Mouse (Mus musculus): ENCODE measurements around the gene Gnao1. TPM values are rescaled to one million over a fixed set of nuclear protein-coding genes. Genes with fewer than 3 reads are reported as not detected.

Gnao1 gene
- polyA plus RNA-seq, 1 experiment from 2014 or later, result 16.0 TPM

DNA sequence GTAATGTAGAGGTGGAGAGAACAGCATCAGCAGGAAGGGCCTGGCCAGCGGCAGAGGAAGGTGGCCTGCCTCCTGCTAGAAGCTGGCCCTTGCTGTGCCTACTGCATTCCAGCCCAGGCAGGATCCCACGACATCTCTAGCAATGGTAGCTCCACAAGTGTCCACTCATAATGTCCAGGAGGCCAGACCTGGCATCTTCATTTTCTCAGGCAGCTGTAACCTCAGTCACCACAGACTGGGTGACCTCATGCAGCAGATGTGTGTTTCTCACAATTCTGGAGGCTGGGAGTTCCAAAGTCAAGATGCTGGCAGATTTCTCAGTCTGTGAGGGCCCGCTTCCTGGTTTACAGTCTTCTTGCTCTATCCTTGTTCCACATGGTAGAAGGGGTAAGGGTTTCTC lies 128.4 kb downstream of the Gnao1 start:
- Histone ChIP-seq H3K9me3 (no peaks in the 10 kb centered on the region), H3K27me3 (ENCODE audit: poor library complexity, severe bottlenecking) (no peaks in the 10 kb centered on the region), H3K27ac (no peak overlapping the region), H3K4me1 (peaks cover 10% of the 10 kb centered on the region), H3K4me3 (no peak overlapping the region), H3K36me3 (replicated peaks) (peaks cover 4% of the 10 kb centered on the region; the same call in 1 of the 2 replicates)
- no peak for DNase-seq (ENCODE audit: extremely low spot score, low spot score)
- 86% methylated on average over 3 of the region's 3 CpGs for WGBS

DNA sequence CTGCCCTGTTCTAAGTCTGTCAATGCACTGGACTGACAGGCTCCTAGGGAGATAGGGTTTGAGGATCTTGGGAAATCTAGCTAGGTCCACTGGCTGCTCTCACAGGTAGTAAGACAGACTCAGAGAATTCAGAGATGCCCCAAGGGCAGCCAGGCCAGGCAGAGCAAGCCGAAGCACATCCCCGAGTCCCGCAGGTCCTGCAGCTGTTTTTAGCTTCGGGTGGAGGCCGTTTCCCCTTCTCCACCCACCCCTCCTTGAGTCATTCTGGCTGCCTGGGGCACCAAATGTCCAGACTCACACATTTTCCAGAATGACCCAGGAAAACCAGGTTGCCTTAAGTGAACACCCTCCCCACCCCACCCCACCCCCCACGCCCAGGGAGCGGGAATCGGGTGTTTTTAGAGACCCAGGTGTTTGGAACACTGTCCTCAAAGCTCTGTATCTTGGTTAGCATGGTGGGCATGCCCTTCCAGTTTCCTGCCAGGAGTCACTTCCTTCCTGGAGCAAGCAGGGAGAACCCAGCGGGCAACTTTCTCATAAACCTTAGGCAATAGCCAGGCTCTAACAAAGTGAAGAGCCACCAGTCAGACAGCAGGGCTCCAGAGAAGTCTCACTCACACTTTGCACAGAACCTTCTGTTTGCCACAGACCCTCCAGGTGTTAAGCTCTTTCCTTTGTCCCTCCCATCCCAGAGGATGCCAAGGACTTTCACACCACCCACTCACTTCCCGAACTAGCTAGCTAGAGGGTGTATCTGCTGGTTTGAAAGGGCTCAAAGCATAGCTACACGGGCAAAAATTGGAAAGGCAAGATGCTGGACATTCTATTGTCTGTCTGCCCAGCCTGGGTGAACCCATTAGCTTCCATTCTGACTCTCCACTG lies 131.0 kb downstream of the Gnao1 start:
- 76% methylated on average over 11 of the region's 11 CpGs for WGBS
- Histone ChIP-seq H3K4me1 (peaks cover 9% of the 10 kb centered on the region), H3K9me3 (no peaks in the 10 kb centered on the region), H3K27ac (0 out of 2 replicates have a peak overlapping the region, but pooled peaks have one; percentile 30), H3K36me3 (replicated peaks) (peaks cover 12% of the 10 kb centered on the region), H3K27me3 (ENCODE audit: poor library complexity, severe bottlenecking) (no peaks in the 10 kb centered on the region), H3K4me3 (no peak overlapping the region)
- no peak for DNase-seq (ENCODE audit: extremely low spot score, low spot score)

DNA sequence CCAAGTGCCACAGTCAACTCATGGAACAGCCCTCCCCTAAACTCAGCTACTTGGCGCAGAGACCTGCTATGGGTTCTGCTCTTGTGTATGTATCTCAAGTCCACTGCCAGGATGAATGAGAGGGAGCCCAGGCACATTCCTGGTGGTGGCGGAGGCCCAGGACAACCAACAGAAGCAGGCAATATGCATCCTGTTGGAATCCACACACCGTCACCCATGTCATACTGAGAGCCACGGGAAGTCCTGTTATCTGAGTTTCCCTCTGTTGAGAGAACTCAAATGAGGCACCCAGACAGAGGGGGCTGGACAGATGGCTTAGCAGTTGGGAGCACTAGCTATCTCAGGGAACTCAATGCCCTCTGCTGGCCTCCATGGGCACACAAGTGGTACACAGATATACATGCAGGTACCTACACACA lies 131.9 kb downstream of the Gnao1 start:
- Histone ChIP-seq H3K36me3 (replicated peaks) (peaks cover 19% of the 10 kb centered on the region), H3K4me3 (no peak overlapping the region), H3K9me3 (no peaks in the 10 kb centered on the region), H3K27me3 (ENCODE audit: poor library complexity, severe bottlenecking) (no peaks in the 10 kb centered on the region), H3K4me1 (peaks cover 9% of the 10 kb centered on the region), H3K27ac (no peak overlapping the region)
- WGBS, result 74% methylated on average over 4 of the region's 4 CpGs
- no peak for DNase-seq (ENCODE audit: extremely low spot score, low spot score)

- 91% methylated on average over 4 of the region's 4 CpGs for whole genome bisulfite sequencing
Measured at GRCm38 (mm10) chr8:93945781-93946180, 136.0 kb downstream of the Gnao1 start.

DNA sequence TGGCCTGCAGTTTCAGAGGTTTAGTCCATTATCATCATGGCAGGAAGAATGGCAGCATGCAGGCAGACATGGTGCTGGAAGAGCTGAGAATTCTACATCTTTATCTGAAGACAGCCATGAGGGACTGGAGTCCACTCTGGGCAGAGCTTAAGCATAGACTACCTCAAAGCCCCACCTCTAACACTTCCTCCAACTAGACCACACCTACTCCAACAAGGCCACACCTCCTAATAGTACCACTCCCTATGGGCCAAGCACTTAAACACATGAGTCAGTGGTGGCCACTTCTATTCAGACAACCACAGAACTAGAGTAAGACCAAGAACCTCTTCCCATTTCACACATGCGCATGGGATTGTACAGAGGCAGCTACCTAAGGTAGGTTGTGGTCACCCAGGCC lies 136.6 kb downstream of the Gnao1 start:
- 100% methylated on average over 1 of the region's 1 CpGs for WGBS
- H3K27ac ChIP-seq, result no peak overlapping the region
- H3K9me3 ChIP-seq, result no peaks in the 10 kb centered on the region
- no peak overlapping the region for H3K4me3 ChIP-seq
- no peak for DNase-seq (ENCODE audit: extremely low spot score, low spot score)
- peaks cover 49% of the 10 kb centered on the region for H3K36me3 ChIP-seq (replicated peaks)
- H3K4me1 ChIP-seq, result no peaks in the 10 kb centered on the region; the same call in 1 of the 2 replicates
- H3K27me3 ChIP-seq (ENCODE audit: poor library complexity, severe bottlenecking), result no peaks in the 10 kb centered on the region

More at GRCm38 (mm10) chr8:93945781-93946180, 136.0 kb downstream of the Gnao1 start:
- no peak for DNase-seq (ENCODE audit: extremely low spot score, low spot score)
- Histone ChIP-seq H3K4me3 (no peak overlapping the region), H3K27ac (no peak overlapping the region), H3K4me1 (peaks cover 3% of the 10 kb centered on the region), H3K36me3 (replicated peaks) (peaks cover 42% of the 10 kb centered on the region), H3K27me3 (ENCODE audit: poor library complexity, severe bottlenecking) (no peaks in the 10 kb centered on the region), H3K9me3 (no peaks in the 10 kb centered on the region)

- Histone ChIP-seq H3K36me3 (replicated peaks) (peaks cover 74% of the 10 kb centered on the region), H3K9me3 (no peaks in the 10 kb centered on the region), H3K27ac (no peak overlapping the region), H3K4me3 (no peak overlapping the region), H3K27me3 (ENCODE audit: poor library complexity, severe bottlenecking) (no peaks in the 10 kb centered on the region), H3K4me1 (no peaks in the 10 kb centered on the region)
- DNase-seq (ENCODE audit: extremely low spot score, low spot score), result no peak
- WGBS, result 88% methylated on average over 14 of the region's 14 CpGs
Measured at GRCm38 (mm10) chr8:93950133-93950532, 140.4 kb downstream of the Gnao1 start.

- WGBS, result 91% methylated on average over 9 of the region's 9 CpGs
- H3K27me3 ChIP-seq (ENCODE audit: poor library complexity, severe bottlenecking), result no peaks in the 10 kb centered on the region
- H3K4me1 ChIP-seq, result no peaks in the 10 kb centered on the region
- peaks cover 89% of the 10 kb centered on the region for H3K36me3 ChIP-seq (replicated peaks)
- no peaks in the 10 kb centered on the region for H3K9me3 ChIP-seq
- H3K4me3 ChIP-seq, result no peak overlapping the region
- DNase-seq (ENCODE audit: extremely low spot score, low spot score), result no peak
- no peak overlapping the region for H3K27ac ChIP-seq
Measured at GRCm38 (mm10) chr8:93952511-93952910, 142.7 kb downstream of the Gnao1 start.

DNA sequence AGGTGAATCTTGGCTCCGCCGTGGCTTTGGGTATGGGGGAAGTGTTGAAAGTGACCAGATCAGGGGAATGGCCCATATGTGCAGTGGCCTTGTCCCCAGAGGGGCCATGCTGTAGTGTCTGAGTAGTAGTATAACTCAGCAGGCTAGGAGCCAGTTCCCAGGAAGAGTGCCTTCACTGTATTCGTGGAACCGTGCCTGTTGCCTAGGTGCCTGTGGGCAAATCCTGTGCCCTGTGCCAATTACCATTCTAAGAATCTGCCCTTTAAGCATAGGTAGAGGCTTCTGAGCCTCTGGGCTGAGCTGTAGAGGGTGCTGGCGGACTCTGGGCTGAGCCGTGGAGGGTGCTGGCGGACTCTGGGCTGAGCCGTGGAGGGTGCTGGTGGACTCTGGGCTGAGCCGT lies 148.6 kb downstream of the Gnao1 start:
- DNase-seq (ENCODE audit: extremely low spot score, low spot score), result no peak
- no peak overlapping the region for H3K27ac ChIP-seq
- H3K27me3 ChIP-seq (ENCODE audit: poor library complexity, severe bottlenecking), result no peaks in the 10 kb centered on the region
- H3K9me3 ChIP-seq, result no peaks in the 10 kb centered on the region
- H3K36me3 ChIP-seq (replicated peaks), result peaks cover 48% of the 10 kb centered on the region
- no peaks in the 10 kb centered on the region for H3K4me1 ChIP-seq
- H3K4me3 ChIP-seq, result no peak overlapping the region
- WGBS, result 96% methylated on average over 9 of the region's 9 CpGs

DNA sequence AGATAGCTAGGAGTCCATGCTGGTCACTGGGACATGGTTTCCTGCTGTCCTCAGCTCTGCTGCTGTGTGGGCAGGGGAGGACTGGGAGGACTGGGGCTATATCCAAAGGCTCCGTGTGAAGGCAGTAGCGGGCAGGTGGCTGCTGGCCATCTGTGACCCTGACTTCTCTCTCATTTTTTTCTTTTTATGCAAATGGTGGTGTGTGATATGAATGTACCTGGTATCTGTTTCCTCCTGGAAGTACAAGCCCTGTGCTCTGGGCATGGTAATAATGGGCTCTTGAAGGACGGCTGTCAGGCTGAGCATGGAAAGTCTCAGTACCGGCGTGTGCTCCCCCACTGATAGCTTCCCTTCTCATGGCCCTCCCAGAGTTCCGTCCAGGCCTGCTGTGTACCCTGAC lies 151.1 kb downstream of the Gnao1 start:
- H3K9me3 ChIP-seq, result no peaks in the 10 kb centered on the region
- H3K36me3 ChIP-seq (replicated peaks), result peaks cover 23% of the 10 kb centered on the region
- H3K27me3 ChIP-seq (ENCODE audit: poor library complexity, severe bottlenecking), result no peaks in the 10 kb centered on the region
- no peak overlapping the region for H3K4me3 ChIP-seq
- H3K27ac ChIP-seq, result no peak overlapping the region
- 91% methylated on average over 6 of the region's 6 CpGs for WGBS
- DNase-seq (ENCODE audit: extremely low spot score, low spot score), result no peak
- H3K4me1 ChIP-seq, result no peaks in the 10 kb centered on the region

DNA sequence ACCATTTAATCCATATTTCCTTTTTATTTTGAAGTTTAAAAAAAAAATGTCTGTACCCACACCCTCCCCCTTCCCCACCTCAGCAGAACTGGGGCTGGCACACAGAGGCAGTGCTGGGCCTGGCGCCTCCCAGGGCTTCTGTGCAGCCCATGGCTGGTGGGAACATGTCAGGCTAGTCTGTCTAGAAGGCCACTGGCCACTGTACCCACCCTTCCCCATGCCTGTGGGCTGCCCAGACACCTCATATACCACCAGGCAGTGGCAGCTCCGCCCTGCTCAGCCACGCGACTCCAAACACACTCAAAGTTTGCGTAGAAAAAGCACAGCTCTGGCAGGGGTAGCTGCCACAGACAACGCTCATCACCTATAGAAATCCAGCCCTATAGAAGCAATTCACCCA lies 158.5 kb downstream of the Gnao1 start:
- no peak overlapping the region for H3K4me3 ChIP-seq
- H3K4me1 ChIP-seq, result peaks cover 11% of the 10 kb centered on the region
- H3K9me3 ChIP-seq, result no peaks in the 10 kb centered on the region
- H3K36me3 ChIP-seq (replicated peaks), result peaks cover 36% of the 10 kb centered on the region
- H3K27ac ChIP-seq, result no peak overlapping the region
- 81% methylated on average over 6 of the region's 6 CpGs for WGBS
- H3K27me3 ChIP-seq (ENCODE audit: poor library complexity, severe bottlenecking), result no peaks in the 10 kb centered on the region
- no peak for DNase-seq (ENCODE audit: extremely low spot score, low spot score)

- Histone ChIP-seq H3K9me3 (no peaks in the 10 kb centered on the region), H3K4me3 (no peak overlapping the region), H3K27me3 (ENCODE audit: poor library complexity, severe bottlenecking) (no peaks in the 10 kb centered on the region), H3K36me3 (replicated peaks) (peaks cover 51% of the 10 kb centered on the region), H3K4me1 (peaks cover 11% of the 10 kb centered on the region), H3K27ac (no peak overlapping the region)
- no peak for DNase-seq (ENCODE audit: extremely low spot score, low spot score)
- WGBS, result 78% methylated on average over 7 of the region's 7 CpGs
Measured at GRCm38 (mm10) chr8:93969626-93970340, 160.0 kb downstream of the Gnao1 start.

- Histone ChIP-seq H3K9me3 (no peaks in the 10 kb centered on the region), H3K4me1 (peaks cover 11% of the 10 kb centered on the region), H3K4me3 (no peak overlapping the region), H3K27ac (no peak overlapping the region), H3K36me3 (replicated peaks) (peaks cover 68% of the 10 kb centered on the region), H3K27me3 (ENCODE audit: poor library complexity, severe bottlenecking) (no peaks in the 10 kb centered on the region)
- no peak for DNase-seq (ENCODE audit: extremely low spot score, low spot score)
- 95% methylated on average over 10 of the region's 10 CpGs for WGBS
Measured at GRCm38 (mm10) chr8:93971451-93971850, 161.7 kb downstream of the Gnao1 start.

DNA sequence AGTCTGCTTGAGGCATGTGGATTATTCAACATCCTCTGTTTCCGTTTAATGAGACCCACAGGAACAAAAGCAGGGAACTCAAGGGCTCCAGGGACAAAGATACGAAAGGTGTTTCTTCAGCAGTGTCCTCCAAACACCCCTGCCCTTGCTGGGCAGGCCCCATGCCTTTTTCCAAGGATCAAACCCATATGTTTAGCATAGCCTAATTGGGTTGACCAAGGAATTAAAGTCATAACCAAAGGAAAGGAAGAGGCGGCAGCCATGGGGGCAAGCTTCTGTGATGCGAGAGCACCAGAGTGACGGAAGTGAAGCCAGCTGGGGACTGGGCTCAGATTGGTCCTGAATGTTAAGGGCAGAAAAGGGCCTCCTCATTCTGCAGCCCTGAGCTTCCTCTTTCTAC lies 162.4 kb downstream of the Gnao1 start:
- Histone ChIP-seq H3K9me3 (no peaks in the 10 kb centered on the region), H3K4me1 (peaks cover 11% of the 10 kb centered on the region), H3K27ac (no peak overlapping the region), H3K27me3 (ENCODE audit: poor library complexity, severe bottlenecking) (no peaks in the 10 kb centered on the region), H3K4me3 (no peak overlapping the region), H3K36me3 (replicated peaks) (peaks cover 75% of the 10 kb centered on the region)
- 86% methylated on average over 5 of the region's 5 CpGs for WGBS
- DNase-seq (ENCODE audit: extremely low spot score, low spot score), result no peak

All from forebrain, embryonic 10.5 days (tissue).